Mouse (Mus musculus) hindbrain, embryonic 11.5 days (tissue): ENCODE data around the gene St8sia2. TPM values are rescaled to one million over a fixed set of nuclear protein-coding genes. Genes with fewer than 3 reads are reported as not detected.

Source experiments
- ATAC-seq: fragments of 200-750 bp; cut with Nextera tagmentation; 2 replicates; pipeline ENCODE4 v1.8.0; 2017; ENCODE audit warnings: mild to moderate bottlenecking, moderate TSS enrichment, moderate library complexity; ENCODE audit not compliant: low FRiP score
- DNase-seq: peaks from one replicate; pipeline ENCODE4 v3.0.0-alpha.2; 2015; ENCODE audit warnings: low spot score
- H3K27ac ChIP-seq: fragments of 300-500 bp; sonication (generic); 2 replicates; pipeline ENCODE4 v1.5.1; 2014; ENCODE audit warnings: mild to moderate bottlenecking, low read depth, low read length
- H3K27me3 ChIP-seq: fragments of 300-500 bp; sonication (generic); 2 replicates; pipeline ENCODE4 v1.6.1; 2014; ENCODE audit warnings: mild to moderate bottlenecking, low read length, moderate library complexity, mixed read lengths; ENCODE audit not compliant: control insufficient read depth, insufficient read depth
- H3K36me3 ChIP-seq: fragments of 300-500 bp; sonication (generic); 2 replicates; pipeline ENCODE4 v1.6.1; 2014; ENCODE audit warnings: mild to moderate bottlenecking, low read length, moderate library complexity, mixed read lengths; ENCODE audit not compliant: control insufficient read depth, insufficient read depth
- H3K4me1 ChIP-seq: fragments of 300-500 bp; sonication (generic); replicated peaks from 2 replicates; pipeline ENCODE4 v1.6.1; 2014; ENCODE audit warnings: low read length, mixed read lengths; ENCODE audit not compliant: control insufficient read depth, insufficient read depth
- H3K4me2 ChIP-seq: fragments of 300-500 bp; sonication (generic); replicated peaks from 2 replicates; pipeline ENCODE4 v1.6.1; 2014; ENCODE audit warnings: mild to moderate bottlenecking, low read depth, low read length
- H3K4me3 ChIP-seq: fragments of 300-500 bp; sonication (generic); 2 replicates; pipeline ENCODE4 v1.5.1; 2014; ENCODE audit warnings: low read depth, low read length
- H3K9ac ChIP-seq: fragments of 300-500 bp; sonication (generic); 2 replicates; pipeline ENCODE4 v1.6.1; 2014; ENCODE audit warnings: low read depth, low read length
- H3K9me3 ChIP-seq: fragments of 300-500 bp; sonication (generic); 2 replicates; pipeline ENCODE4 v1.6.1; 2016; ENCODE audit warnings: low read length; ENCODE audit not compliant: control insufficient read depth
- WGBS: fragments of 180-500 bp; shearing (Covaris S2); extraction: QIAGEN DNeasy Blood & Tissue Kit; methylation state at CpG from one replicate; pipeline ENCODE4 v1.1.7; 2014; 5-methylcytosine and 5-hydroxymethylcytosine counted together
- polyA plus RNA-seq: library from polyadenylated mRNA; unstranded; fragments of >200 nt; fragmentation: Nextera tagmentation; extraction: Ambion mirVana; gene quantifications from 2 replicates; pipeline ENCODE4 v1.2.1, GENCODE M21; 2014

St8sia2 gene
- polyA plus RNA-seq, 1 experiment from 2014 or later: 53.3 TPM

GRCm38 (mm10) chr7:73911899-73912298 is 101.6 kb downstream of the St8sia2 start:
- no peak for ATAC-seq
- WGBS: 36% methylated on average over 4 of the region's 4 CpGs

DNA sequence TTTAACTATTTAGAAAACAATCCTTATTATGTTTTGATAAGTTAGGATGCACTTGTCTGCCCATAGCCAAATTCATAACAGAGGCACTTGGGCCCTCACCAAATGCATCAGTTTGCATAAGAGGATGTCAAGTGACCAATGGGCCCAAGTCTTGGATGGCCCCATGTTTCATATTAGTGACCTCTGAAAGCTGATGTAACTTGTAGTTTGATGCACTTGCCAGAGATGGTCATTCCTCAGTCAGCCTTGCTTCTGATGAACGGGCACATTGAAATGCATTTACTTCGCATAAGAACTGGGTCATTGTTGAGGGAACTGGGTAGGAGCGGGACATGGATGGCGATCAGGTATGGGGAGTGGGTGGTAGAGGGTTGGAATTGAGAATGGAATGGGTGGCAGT is 102.6 kb downstream of the St8sia2 start:
- no peak overlapping the region for H3K9ac ChIP-seq
- DNase-seq (no peak), ATAC-seq (no peak)
- no peaks in the 10 kb centered on the region for H3K9me3 ChIP-seq
- no peak overlapping the region for H3K4me3 ChIP-seq
- H3K4me1 ChIP-seq: no peaks in the 10 kb centered on the region
- H3K27me3 ChIP-seq: no peaks in the 10 kb centered on the region
- no peaks in the 10 kb centered on the region for H3K36me3 ChIP-seq
- no peak overlapping the region for H3K4me2 ChIP-seq
- WGBS: 92% methylated on average over 4 of the region's 4 CpGs
- H3K27ac ChIP-seq: no peak overlapping the region

More at GRCm38 (mm10) chr7:73911899-73912298, 101.6 kb downstream of the St8sia2 start:
- H3K9ac ChIP-seq: no peak overlapping the region
- no peaks in the 10 kb centered on the region for H3K27me3 ChIP-seq
- no peak overlapping the region for H3K4me2 ChIP-seq
- no peaks in the 10 kb centered on the region for H3K9me3 ChIP-seq
- H3K27ac ChIP-seq: no peak overlapping the region
- no peak for DNase-seq
- no peaks in the 10 kb centered on the region for H3K4me1 ChIP-seq
- H3K4me3 ChIP-seq: no peak overlapping the region
- no peaks in the 10 kb centered on the region for H3K36me3 ChIP-seq

GRCm38 (mm10) chr7:73909432-73910205 is 103.9 kb downstream of the St8sia2 start:
- ATAC-seq (no peak), DNase-seq (no peak)
- Histone ChIP-seq H3K4me3 (no peak overlapping the region), H3K27me3 (no peaks in the 10 kb centered on the region), H3K4me2 (no peak overlapping the region), H3K9me3 (no peaks in the 10 kb centered on the region), H3K4me1 (no peaks in the 10 kb centered on the region), H3K27ac (no peak overlapping the region), H3K36me3 (no peaks in the 10 kb centered on the region), H3K9ac (no peak overlapping the region)
- 83% methylated on average over 5 of the region's 5 CpGs for WGBS

DNA sequence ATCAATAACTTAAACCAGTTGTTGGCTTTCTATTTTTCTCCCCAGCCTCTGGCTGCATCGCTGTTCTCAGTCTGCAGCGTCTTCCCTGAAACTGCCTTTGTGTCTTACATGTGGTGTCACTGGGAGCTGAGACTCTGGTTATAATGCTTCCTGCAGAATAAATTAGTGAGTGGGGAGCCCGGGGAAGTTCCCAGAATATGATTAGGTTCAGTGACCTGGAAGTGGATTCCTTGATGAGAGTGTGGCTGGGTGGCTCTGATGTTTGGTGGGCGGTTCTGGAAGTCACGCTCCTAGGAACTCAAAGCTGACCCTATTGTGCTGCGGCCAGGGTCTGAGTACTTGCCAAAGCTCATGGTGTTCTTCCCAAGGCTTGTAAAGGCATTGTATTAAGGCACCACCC is 119.0 kb downstream of the St8sia2 start:
- H3K9ac ChIP-seq: no peak overlapping the region
- no peak overlapping the region for H3K4me2 ChIP-seq
- H3K27ac ChIP-seq: no peak overlapping the region
- ATAC-seq (peak; percentile 67), DNase-seq (peak; percentile 49)
- H3K9me3 ChIP-seq: no peaks in the 10 kb centered on the region
- H3K4me1 ChIP-seq: 0 out of 2 replicates have a peak, but pooled peaks cover 2% of the 10 kb centered on the region
- WGBS: 37% methylated on average over 6 of the region's 6 CpGs
- H3K4me3 ChIP-seq: no peak overlapping the region
- no peaks in the 10 kb centered on the region for H3K36me3 ChIP-seq
- H3K27me3 ChIP-seq: no peaks in the 10 kb centered on the region

GRCm38 (mm10) chr7:73891830-73892229 is 121.7 kb downstream of the St8sia2 start:
- no peak overlapping the region for H3K4me3 ChIP-seq
- DNase-seq (no peak), ATAC-seq (no peak)
- H3K9ac ChIP-seq: no peak overlapping the region
- no peak overlapping the region for H3K4me2 ChIP-seq
- WGBS: 91% methylated on average over 5 of the region's 5 CpGs
- H3K9me3 ChIP-seq: no peaks in the 10 kb centered on the region
- no peaks in the 10 kb centered on the region for H3K36me3 ChIP-seq
- 0 out of 2 replicates have a peak, but pooled peaks cover 2% of the 10 kb centered on the region for H3K4me1 ChIP-seq
- no peak overlapping the region for H3K27ac ChIP-seq
- H3K27me3 ChIP-seq: no peaks in the 10 kb centered on the region

GRCm38 (mm10) chr7:73890891-73891610 is 122.4 kb downstream of the St8sia2 start:
- Histone ChIP-seq H3K27ac (no peak overlapping the region), H3K4me3 (no peak overlapping the region), H3K9me3 (no peaks in the 10 kb centered on the region), H3K4me2 (no peak overlapping the region), H3K36me3 (no peaks in the 10 kb centered on the region), H3K27me3 (no peaks in the 10 kb centered on the region), H3K4me1 (0 out of 2 replicates have a peak, but pooled peaks cover 2% of the 10 kb centered on the region), H3K9ac (no peak overlapping the region)
- DNase-seq: no peak
- ATAC-seq: no peak
- WGBS: 64% methylated on average over 9 of the region's 9 CpGs

DNA sequence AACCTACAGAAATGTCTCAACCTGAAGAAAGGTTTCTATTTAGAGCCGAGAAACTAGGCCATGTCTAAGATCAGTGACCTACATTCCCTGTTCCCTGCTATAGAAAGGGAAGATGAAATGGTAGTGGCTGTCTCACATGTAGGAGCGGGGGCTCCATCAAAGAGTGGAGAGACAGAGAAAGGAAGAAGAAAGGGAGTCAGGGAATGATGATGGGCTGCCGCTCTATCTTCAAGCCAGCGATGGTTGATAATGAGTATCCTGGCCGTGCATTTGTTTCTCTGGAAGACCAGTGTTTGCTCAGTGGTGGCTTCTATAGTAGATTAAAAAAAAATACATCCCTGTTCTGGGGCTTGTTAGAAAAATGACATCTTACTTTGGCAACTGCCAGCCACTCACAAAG is 123.0 kb downstream of the St8sia2 start:
- Histone ChIP-seq H3K9ac (no peak overlapping the region), H3K36me3 (no peaks in the 10 kb centered on the region), H3K9me3 (no peaks in the 10 kb centered on the region), H3K27me3 (no peaks in the 10 kb centered on the region), H3K4me3 (no peak overlapping the region), H3K4me2 (no peak overlapping the region), H3K27ac (no peak overlapping the region), H3K4me1 (0 out of 2 replicates have a peak, but pooled peaks cover 2% of the 10 kb centered on the region)
- ATAC-seq: no peak
- DNase-seq: no peak
- 89% methylated on average over 5 of the region's 5 CpGs for WGBS
